Mouse (Mus musculus) neural tube, embryonic 14.5 days (tissue): Measurements from ENCODE around the gene Stat6. TPM values are rescaled to one million over a fixed set of nuclear protein-coding genes. Genes with fewer than 3 reads are reported as not detected.

Experiments
- ATAC-seq: fragments of 200-750 bp; cut with Nextera tagmentation; 2 replicates; pipeline ENCODE4 v1.8.0; 2017; ENCODE audit warnings: low read depth, mild to moderate bottlenecking, moderate TSS enrichment, moderate library complexity
- H3K27ac ChIP-seq: fragments of 300-500 bp; sonication (generic); 2 replicates; pipeline ENCODE4 v1.5.1; 2014; ENCODE audit warnings: low read depth, mild to moderate bottlenecking, control low read depth, low read length, moderate library complexity, mixed read lengths
- H3K27me3 ChIP-seq: fragments of 300-500 bp; sonication (generic); 2 replicates; pipeline ENCODE4 v1.6.1; 2014; ENCODE audit warnings: low read length; ENCODE audit not compliant: control insufficient read depth, insufficient read depth
- H3K36me3 ChIP-seq: fragments of 300-500 bp; sonication (generic); 2 replicates; pipeline ENCODE4 v1.6.1; 2014; ENCODE audit warnings: low read length, mixed read lengths; ENCODE audit not compliant: control insufficient read depth, insufficient read depth
- H3K4me1 ChIP-seq: fragments of 300-500 bp; sonication (generic); 2 replicates; pipeline ENCODE4 v1.6.1; 2014; ENCODE audit warnings: low read length; ENCODE audit not compliant: control insufficient read depth, insufficient read depth
- H3K4me2 ChIP-seq: fragments of 300-500 bp; sonication (generic); 2 replicates; pipeline ENCODE4 v1.6.1; 2014; ENCODE audit warnings: mild to moderate bottlenecking, low read depth, low read length, control low read depth
- H3K4me3 ChIP-seq: fragments of 300-500 bp; sonication (generic); 2 replicates; pipeline ENCODE4 v1.5.1; 2014; ENCODE audit warnings: low read depth, low read length, control low read depth, mixed read lengths
- H3K9ac ChIP-seq: fragments of 300-500 bp; sonication (generic); replicated peaks from 2 replicates; pipeline ENCODE4 v1.6.1; 2014; ENCODE audit warnings: low read depth, mild to moderate bottlenecking, control low read depth, low read length, mixed read lengths
- H3K9me3 ChIP-seq: fragments of 300-500 bp; sonication (generic); 2 replicates; pipeline ENCODE4 v1.6.1; 2016; ENCODE audit warnings: low read length; ENCODE audit not compliant: control insufficient read depth
- WGBS: fragments of 180-500 bp; shearing (Covaris S2); extraction: QIAGEN DNeasy Blood & Tissue Kit; methylation state at CpG from one replicate; pipeline ENCODE4 v1.1.7; 2014; 5-methylcytosine and 5-hydroxymethylcytosine counted together
- polyA plus RNA-seq: library from polyadenylated mRNA; unstranded; fragments of >200 nt; fragmentation: Nextera tagmentation; extraction: Ambion mirVana; gene quantifications from 2 replicates; pipeline ENCODE4 v1.2.1, GENCODE M21; 2014

The Stat6 gene
- polyA plus RNA-seq, 1 experiment from 2014 or later, result 1.8 TPM

GRCm38 (mm10) chr10:127658076-127658475 is 15.3 kb downstream of the Stat6 start:
- 13% methylated on average over 6 of the region's 6 CpGs for WGBS
- ATAC-seq, result no peak

DNA sequence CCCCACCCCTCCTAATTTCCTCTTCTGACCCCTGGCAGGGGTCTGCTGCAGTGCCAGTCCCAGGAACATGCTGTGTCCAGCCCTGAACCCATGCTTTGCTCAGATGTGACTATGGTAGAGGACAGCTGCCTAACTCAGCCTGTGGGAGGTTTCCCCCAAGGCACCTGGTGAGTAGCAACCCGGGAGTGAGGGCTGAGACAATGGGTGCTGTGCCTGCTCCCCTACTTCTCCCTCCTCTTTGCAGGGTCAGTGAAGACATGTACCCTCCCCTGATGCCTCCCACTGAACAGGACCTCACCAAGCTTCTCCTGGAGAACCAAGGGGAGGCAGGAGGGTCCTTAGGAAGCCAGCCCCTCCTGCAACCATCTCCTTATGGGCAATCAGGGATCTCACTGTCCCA is 16.8 kb downstream of the Stat6 start:
- Histone ChIP-seq H3K36me3 (no peaks in the 10 kb centered on the region), H3K9ac (no peak overlapping the region), H3K4me3 (no peak overlapping the region), H3K4me1 (peaks cover 3% of the 10 kb centered on the region; the same call in 1 of the 2 replicates), H3K9me3 (no peaks in the 10 kb centered on the region), H3K27me3 (peaks cover 26% of the 10 kb centered on the region), H3K4me2 (no peak overlapping the region), H3K27ac (no peak overlapping the region)
- no peak for ATAC-seq
- 33% methylated on average over 1 of the region's 1 CpGs for WGBS

More at GRCm38 (mm10) chr10:127658076-127658475, 15.3 kb downstream of the Stat6 start:
- peaks cover 13% of the 10 kb centered on the region for H3K27me3 ChIP-seq
- no peak overlapping the region for H3K4me3 ChIP-seq
- H3K36me3 ChIP-seq, result no peaks in the 10 kb centered on the region
- peaks cover 3% of the 10 kb centered on the region; the same call in 1 of the 2 replicates for H3K4me1 ChIP-seq
- H3K9me3 ChIP-seq, result no peaks in the 10 kb centered on the region
- H3K27ac ChIP-seq, result no peak overlapping the region
- H3K4me2 ChIP-seq, result no peak overlapping the region
- no peak overlapping the region for H3K9ac ChIP-seq

DNA sequence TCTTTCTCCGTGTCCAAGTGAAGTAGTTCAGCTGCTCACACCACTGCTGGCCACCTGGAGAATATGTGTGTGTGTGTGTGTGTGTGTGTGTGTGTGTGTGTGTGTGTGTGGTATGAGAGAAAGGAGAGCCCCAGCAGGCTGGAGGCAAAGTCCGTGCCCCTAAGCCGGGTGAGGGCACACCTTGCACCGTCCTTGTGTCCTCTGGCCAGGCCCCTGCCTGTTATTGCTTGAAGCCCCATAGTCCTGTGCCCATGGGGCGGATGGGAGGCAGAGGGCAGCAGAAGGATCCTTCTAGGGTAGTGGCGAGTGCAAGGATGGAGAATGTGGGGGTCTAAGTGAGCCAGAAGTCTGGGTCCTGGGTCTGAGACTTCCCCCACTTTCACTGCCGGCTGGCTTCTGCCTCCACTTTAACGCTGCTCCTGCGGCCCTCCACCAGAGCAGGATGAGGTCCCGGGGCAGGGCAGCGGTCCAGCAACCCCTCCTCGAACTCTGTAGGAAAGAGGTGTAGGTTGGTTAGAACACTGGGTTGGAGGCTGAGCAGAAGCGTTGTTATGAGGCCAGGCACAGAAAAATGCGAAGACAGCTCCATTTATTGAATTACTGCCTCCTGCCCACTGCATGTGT is 18.6 kb downstream of the Stat6 start:
- no peak for ATAC-seq
- Histone ChIP-seq H3K36me3 (no peaks in the 10 kb centered on the region), H3K4me3 (no peak overlapping the region), H3K27me3 (peaks cover 40% of the 10 kb centered on the region), H3K27ac (no peak overlapping the region), H3K4me1 (peaks cover 5% of the 10 kb centered on the region; the same call in 1 of the 2 replicates), H3K4me2 (no peak overlapping the region), H3K9me3 (no peaks in the 10 kb centered on the region), H3K9ac (no peak overlapping the region)
- WGBS, result 18% methylated on average over 14 of the region's 14 CpGs

GRCm38 (mm10) chr10:127661915-127662663 is 19.3 kb downstream of the Stat6 start:
- Histone ChIP-seq H3K27me3 (peaks cover 43% of the 10 kb centered on the region), H3K4me1 (peaks cover 10% of the 10 kb centered on the region; the same call in 1 of the 2 replicates), H3K36me3 (no peaks in the 10 kb centered on the region), H3K4me2 (peak overlapping the region; percentile 4; the same call in 1 of the 2 replicates), H3K9ac (no peak overlapping the region), H3K27ac (no peak overlapping the region), H3K4me3 (no peak overlapping the region), H3K9me3 (no peaks in the 10 kb centered on the region)
- 3% methylated on average over 15 of the region's 16 CpGs for WGBS
- ATAC-seq, result no peak

- WGBS, result 11% methylated on average over 19 of the region's 19 CpGs
- no peak overlapping the region for H3K27ac ChIP-seq
- H3K9ac ChIP-seq, result no peak overlapping the region
- H3K4me2 ChIP-seq, result peak overlapping the region; percentile 4; the same call in 1 of the 2 replicates
- ATAC-seq, result 0 out of 2 replicates have a peak, but pooled peaks have one; percentile 15
- H3K4me1 ChIP-seq, result peaks cover 12% of the 10 kb centered on the region; the same call in 1 of the 2 replicates
- H3K27me3 ChIP-seq, result peaks cover 45% of the 10 kb centered on the region
- H3K36me3 ChIP-seq, result no peaks in the 10 kb centered on the region
- no peaks in the 10 kb centered on the region for H3K9me3 ChIP-seq
- H3K4me3 ChIP-seq, result no peak overlapping the region
These were observed 20.0 kb downstream of the Stat6 start for GRCm38 (mm10) chr10:127662666-127663253.

DNA sequence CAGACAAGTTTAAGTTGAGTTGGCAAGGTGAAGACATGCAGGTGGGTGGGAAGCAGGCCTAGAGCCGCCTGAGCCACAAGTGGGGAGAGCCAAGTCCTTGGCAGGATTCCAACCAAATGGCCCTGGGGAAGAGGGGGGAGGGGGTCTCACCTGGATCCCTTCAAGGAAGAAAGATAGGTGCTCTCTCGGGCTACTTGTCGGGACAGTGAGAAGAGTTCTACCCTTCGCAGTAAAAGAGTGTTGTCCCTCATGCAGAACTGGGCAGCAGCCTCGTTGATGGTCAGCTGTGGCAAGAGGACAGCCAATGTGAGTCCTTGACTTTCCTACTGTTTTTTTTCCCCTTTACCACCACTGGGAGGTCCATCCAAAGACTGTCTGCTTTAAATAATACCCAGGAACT is 20.8 kb downstream of the Stat6 start:
- no peak overlapping the region for H3K4me3 ChIP-seq
- H3K4me2 ChIP-seq, result no peak overlapping the region
- H3K9ac ChIP-seq, result no peak overlapping the region
- ATAC-seq, result no peak
- no peaks in the 10 kb centered on the region for H3K9me3 ChIP-seq
- 12% methylated on average over 5 of the region's 5 CpGs for WGBS
- no peak overlapping the region for H3K27ac ChIP-seq
- H3K4me1 ChIP-seq, result peaks cover 14% of the 10 kb centered on the region; the same call in 1 of the 2 replicates
- H3K27me3 ChIP-seq, result peaks cover 45% of the 10 kb centered on the region
- no peaks in the 10 kb centered on the region for H3K36me3 ChIP-seq

GRCm38 (mm10) chr10:127664166-127664565 is 21.4 kb downstream of the Stat6 start:
- Histone ChIP-seq H3K4me1 (peaks cover 14% of the 10 kb centered on the region; the same call in 1 of the 2 replicates), H3K36me3 (no peaks in the 10 kb centered on the region), H3K27me3 (peaks cover 45% of the 10 kb centered on the region), H3K9me3 (no peaks in the 10 kb centered on the region), H3K27ac (no peak overlapping the region), H3K4me2 (no peak overlapping the region; the same call in 1 of the 2 replicates), H3K9ac (no peak overlapping the region), H3K4me3 (no peak overlapping the region)
- no peak for ATAC-seq
- WGBS, result 6% methylated on average over 16 of the region's 16 CpGs

GRCm38 (mm10) chr10:127664891-127665290 is 22.1 kb downstream of the Stat6 start:
- H3K36me3 ChIP-seq, result no peaks in the 10 kb centered on the region
- H3K27me3 ChIP-seq, result peaks cover 45% of the 10 kb centered on the region
- 16% methylated on average over 13 of the region's 13 CpGs for WGBS
- H3K4me2 ChIP-seq, result peak overlapping the region; percentile 71; the same call in 1 of the 2 replicates
- ATAC-seq, result no peak
- no peak overlapping the region for H3K9ac ChIP-seq
- H3K4me1 ChIP-seq, result peaks cover 14% of the 10 kb centered on the region; the same call in 1 of the 2 replicates
- H3K4me3 ChIP-seq, result no peak overlapping the region
- no peaks in the 10 kb centered on the region for H3K9me3 ChIP-seq
- no peak overlapping the region for H3K27ac ChIP-seq
